Mouse (Mus musculus) heart, adult 8-10 months (tissue): Measurements from ENCODE around the gene Prps1l1. TPM values are rescaled to one million over a fixed set of nuclear protein-coding genes. Genes with fewer than 3 reads are reported as not detected.

ENCODE experiments used
- DNase-seq: peaks from one replicate; pipeline ENCODE4 v3.0.0; 2022; ENCODE audit warnings: low spot score
- total RNA-seq, 4 experiments: library from RNA; stranded (reverse); gene quantifications; 2 replicates each; pipeline ENCODE4 v1.2.4; 2022

Gene Prps1l1
- not detected for total RNA-seq

GRCm38 (mm10) chr12:34984461-34984860, at the start of gene Prps1l1:
TSS of gene Prps1l1 (plus strand) at chr12:34984761.
- DNase-seq = no peak

GRCm38 (mm10) chr12:34937918-34938317, 46.6 kb upstream of the Prps1l1 start:
- no peak for DNase-seq

GRCm38 (mm10) chr12:34949066-34949706, 35.4 kb upstream of the Prps1l1 start:
- no peak for DNase-seq

- no peak for DNase-seq
These were observed 8.6 kb upstream of the Prps1l1 start for GRCm38 (mm10) chr12:34975991-34976390.

- DNase-seq = no peak
These were observed 1.3 kb downstream of the Prps1l1 start for GRCm38 (mm10) chr12:34985865-34986264.

GRCm38 (mm10) chr12:34989537-34990200, 5.1 kb downstream of the Prps1l1 start:
- DNase-seq = no peak

- DNase-seq = no peak
These were observed 5.8 kb downstream of the Prps1l1 start for GRCm38 (mm10) chr12:34990387-34990786.

- no peak for DNase-seq
These were observed 7.3 kb downstream of the Prps1l1 start for GRCm38 (mm10) chr12:34991900-34992299.

GRCm38 (mm10) chr12:34997597-34998182, 13.1 kb downstream of the Prps1l1 start:
- no peak for DNase-seq

- no peak for DNase-seq
These were observed 14.4 kb downstream of the Prps1l1 start for GRCm38 (mm10) chr12:34998778-34999467.

- DNase-seq = no peak
These were observed 15.8 kb downstream of the Prps1l1 start for GRCm38 (mm10) chr12:35000323-35000722.

- no peak for DNase-seq
These were observed 21.2 kb downstream of the Prps1l1 start for GRCm38 (mm10) chr12:35005748-35006147.

GRCm38 (mm10) chr12:35007851-35008250, 23.3 kb downstream of the Prps1l1 start:
- DNase-seq = no peak

GRCm38 (mm10) chr12:35008340-35009137, 24.0 kb downstream of the Prps1l1 start:
- no peak for DNase-seq

GRCm38 (mm10) chr12:35011462-35011861, 26.9 kb downstream of the Prps1l1 start:
- no peak for DNase-seq

GRCm38 (mm10) chr12:35013950-35014349, 29.4 kb downstream of the Prps1l1 start:
- DNase-seq = no peak

- no peak for DNase-seq
These were observed 31.5 kb downstream of the Prps1l1 start for GRCm38 (mm10) chr12:35016056-35016455.

GRCm38 (mm10) chr12:35016481-35017250, 32.1 kb downstream of the Prps1l1 start:
- DNase-seq = no peak

GRCm38 (mm10) chr12:35018679-35019237, 34.2 kb downstream of the Prps1l1 start:
- DNase-seq = no peak

- DNase-seq = no peak
These were observed 36.7 kb downstream of the Prps1l1 start for GRCm38 (mm10) chr12:35021285-35021684.
